Mouse (Mus musculus) bone marrow macrophage, adult 2 months (primary cell): ENCODE measurements around the gene Syt2.

ENCODE experiments used
- CTCF ChIP-seq: IDR thresholded peaks from 2 replicates; pipeline ENCODE4 v1.5.1; 2012; ENCODE audit warnings: low read depth, mild to moderate bottlenecking, low read length, moderate library complexity
- POLR2A ChIP-seq: IDR thresholded peaks from 2 replicates; pipeline ENCODE4 v1.6.1; 2012; ENCODE audit warnings: mild to moderate bottlenecking, low read depth, low read length, borderline replicate concordance

GRCm38 (mm10) chr1:134671234-134672070, 25.0 kb downstream of the Syt2 start:
- no peak for TF ChIP-seq CTCF
- TF ChIP-seq POLR2A, result no peak
